Mouse (Mus musculus) thymus, adult 2 months (tissue): ENCODE measurements around the gene Boc.

Experiments
- CTCF ChIP-seq: fragments of 200-500 bp; IDR thresholded peaks from 2 replicates; pipeline ENCODE4 v1.5.1; 2012; ENCODE audit warnings: mild to moderate bottlenecking, control low read depth, low read length, moderate library complexity, borderline replicate concordance; ENCODE audit not compliant: control insufficient read depth, poor library complexity, insufficient read depth; ENCODE audit errors: extremely low read depth
- POLR2A ChIP-seq: fragments of 200-500 bp; IDR thresholded peaks from 2 replicates; pipeline ENCODE4 v1.6.1; 2012; ENCODE audit warnings: mild to moderate bottlenecking, low read length, control low read depth, moderate library complexity; ENCODE audit not compliant: control insufficient read depth, poor library complexity, insufficient read depth; ENCODE audit errors: extremely low read depth

GRCm38 (mm10) chr16:44478767-44479166, 79.9 kb downstream of the Boc start:
- no peak for TF ChIP-seq CTCF
- no peak for TF ChIP-seq POLR2A
